Mouse (Mus musculus) lung, postnatal 25 days (tissue): ENCODE results near the gene Caprin1.

Experiments
- DNase-seq: peaks from one replicate; pipeline ENCODE4 v3.0.0; 2022; ENCODE audit warnings: low spot score

The Caprin1 gene

GRCm38 (mm10) chr2:103728027-103728540 lies 69.4 kb downstream of the Caprin1 start:
- DNase-seq = no peak

GRCm38 (mm10) chr2:103724521-103724920 lies 72.9 kb downstream of the Caprin1 start:
- peak; percentile 23 for DNase-seq

- DNase-seq = no peak
Measured at GRCm38 (mm10) chr2:103719292-103719646, 78.2 kb downstream of the Caprin1 start.

GRCm38 (mm10) chr2:103718594-103719291 lies 78.7 kb downstream of the Caprin1 start:
- peak; percentile 77 for DNase-seq

GRCm38 (mm10) chr2:103714412-103714811 lies 83.0 kb downstream of the Caprin1 start:
- DNase-seq = no peak

GRCm38 (mm10) chr2:103713831-103714230 lies 83.6 kb downstream of the Caprin1 start:
- DNase-seq = no peak
